Mouse (Mus musculus) small intestine, adult 2 months (tissue): ENCODE data around the gene Krtap19-3.

Experiments used
- CTCF ChIP-seq: fragments of 200-500 bp; IDR thresholded peaks from 2 replicates; pipeline ENCODE4 v1.5.1; 2012; ENCODE audit warnings: low read depth, mild to moderate bottlenecking, control low read depth, inconsistent platforms, low read length, moderate library complexity, mixed read lengths; ENCODE audit not compliant: insufficient replicate concordance, insufficient read length; ENCODE audit errors: extremely low read depth
- POLR2A ChIP-seq: fragments of 200-500 bp; IDR thresholded peaks from 2 replicates; pipeline ENCODE4 v1.6.1; 2012; ENCODE audit warnings: low read depth, mild to moderate bottlenecking, control low read depth, inconsistent platforms, low read length, moderate library complexity

GRCm38 (mm10) chr16:88864887-88865407, 12.9 kb downstream of the Krtap19-3 start:
- TF ChIP-seq POLR2A (no peak), CTCF (no peak)
